Mouse (Mus musculus) thymus, postnatal 36 days (tissue): ENCODE measurements around the gene Rgs14.

Experiments
- DNase-seq, 2 experiments: peaks; one replicate each; pipeline ENCODE4 v3.0.0; 2022; ENCODE audit warnings: mixed read lengths in 2 of 2

Gene Rgs14

GRCm38 (mm10) chr13:55369531-55370114 is at the start of gene Rgs14:
Gene Rgs14 (plus strand): TSS chr13:55369732.
- DNase-seq = peak; percentile 84 to 90

GRCm38 (mm10) chr13:55319931-55320533 is 49.5 kb upstream of the Rgs14 start, which contains the start of gene Prelid1:
Gene Prelid1 (plus strand): TSS chr13:55320500.
- no peak for DNase-seq

GRCm38 (mm10) chr13:55321434-55322129 is 48.0 kb upstream of the Rgs14 start, which contains the start of gene Rab24:
Gene Rab24 (minus strand): TSS chr13:55321946.
- DNase-seq = peak; percentile 88 to 91

GRCm38 (mm10) chr13:55322130-55322825 is 47.3 kb upstream of the Rgs14 start:
- DNase-seq = peak; percentile 37 to 40

- DNase-seq = no peak
Measured at GRCm38 (mm10) chr13:55325596-55325995, 43.9 kb upstream of the Rgs14 start.

- DNase-seq = no peak
Measured at GRCm38 (mm10) chr13:55327169-55327568, 42.4 kb upstream of the Rgs14 start.

GRCm38 (mm10) chr13:55327633-55328032 is 41.9 kb upstream of the Rgs14 start:
- peak; percentile 85 to 87 for DNase-seq

- no peak for DNase-seq
Measured at GRCm38 (mm10) chr13:55328171-55328570, 41.4 kb upstream of the Rgs14 start.

GRCm38 (mm10) chr13:55328641-55329040 is 40.9 kb upstream of the Rgs14 start:
- DNase-seq = no peak

GRCm38 (mm10) chr13:55329109-55329682 is 40.3 kb upstream of the Rgs14 start:
- no peak for DNase-seq

GRCm38 (mm10) chr13:55329683-55330566 is 39.6 kb upstream of the Rgs14 start, which contains the start of gene Mxd3:
Gene Mxd3 (minus strand): TSS chr13:55329823.
- DNase-seq = peak; percentile 88 to 91

GRCm38 (mm10) chr13:55330567-55331400 is 38.7 kb upstream of the Rgs14 start:
- no peak for DNase-seq

- no peak for DNase-seq
Measured at GRCm38 (mm10) chr13:55332331-55332730, 37.2 kb upstream of the Rgs14 start.

GRCm38 (mm10) chr13:55335701-55336100 is 33.8 kb upstream of the Rgs14 start:
- DNase-seq = no peak

- DNase-seq = no peak
Measured at GRCm38 (mm10) chr13:55337341-55337975, 32.1 kb upstream of the Rgs14 start.

- DNase-seq = no peak
Measured at GRCm38 (mm10) chr13:55338131-55339054, 31.1 kb upstream of the Rgs14 start.

GRCm38 (mm10) chr13:55339259-55339658 is 30.3 kb upstream of the Rgs14 start:
- DNase-seq = no peak

GRCm38 (mm10) chr13:55342469-55342868 is 27.1 kb upstream of the Rgs14 start:
- no peak for DNase-seq

- DNase-seq = no peak
Measured at GRCm38 (mm10) chr13:55344286-55344685, 25.2 kb upstream of the Rgs14 start.
